Mouse (Mus musculus) spleen, adult 2 months (tissue): Measurements from ENCODE around the gene Rimbp3.

ENCODE experiments used
- CTCF ChIP-seq: fragments of 200-500 bp; IDR thresholded peaks from 2 replicates; pipeline ENCODE4 v1.5.1; 2011; ENCODE audit warnings: mild to moderate bottlenecking, inconsistent platforms; ENCODE audit not compliant: insufficient read depth, insufficient read length, insufficient replicate concordance; ENCODE audit errors: extremely low read depth
- POLR2A ChIP-seq: fragments of 200-500 bp; IDR thresholded peaks from 2 replicates; pipeline ENCODE4 v1.6.1; 2011; ENCODE audit warnings: low read depth, low read length, inconsistent platforms

DNA sequence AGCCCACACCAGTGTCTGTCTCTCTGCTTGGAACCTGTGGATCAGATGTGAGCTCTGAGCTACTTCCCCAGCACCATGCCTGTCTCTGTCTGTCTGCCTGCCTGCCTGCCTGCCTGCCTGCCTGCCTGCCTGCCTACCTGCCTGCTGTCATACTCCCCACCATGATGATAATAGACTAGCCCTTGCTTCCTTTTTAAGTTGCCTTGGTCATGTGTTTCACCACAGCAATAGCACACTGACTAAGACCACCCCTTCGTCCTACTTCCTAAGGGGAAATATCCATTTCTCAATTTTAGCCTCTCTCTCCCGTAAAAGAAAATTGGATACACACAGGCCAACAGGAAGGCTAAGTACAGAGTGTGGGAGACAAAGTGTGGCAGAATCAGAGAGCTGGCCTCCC, 26.3 kb upstream of the Rimbp3 start:
- no peak for TF ChIP-seq CTCF
- no peak for TF ChIP-seq POLR2A
